Mouse (Mus musculus) stomach, postnatal 0 days (tissue): ENCODE data around the gene Zfp110.

Experiments
- CTCF ChIP-seq: IDR thresholded peaks from 2 replicates; pipeline ENCODE4 v1.5.1; 2016; ENCODE audit warnings: antibody characterized with exemption, low read depth, mild to moderate bottlenecking, moderate library complexity
- EP300 ChIP-seq: optimal IDR thresholded peaks from 2 replicates; pipeline ENCODE3; 2016; ENCODE audit warnings: antibody characterized with exemption

DNA sequence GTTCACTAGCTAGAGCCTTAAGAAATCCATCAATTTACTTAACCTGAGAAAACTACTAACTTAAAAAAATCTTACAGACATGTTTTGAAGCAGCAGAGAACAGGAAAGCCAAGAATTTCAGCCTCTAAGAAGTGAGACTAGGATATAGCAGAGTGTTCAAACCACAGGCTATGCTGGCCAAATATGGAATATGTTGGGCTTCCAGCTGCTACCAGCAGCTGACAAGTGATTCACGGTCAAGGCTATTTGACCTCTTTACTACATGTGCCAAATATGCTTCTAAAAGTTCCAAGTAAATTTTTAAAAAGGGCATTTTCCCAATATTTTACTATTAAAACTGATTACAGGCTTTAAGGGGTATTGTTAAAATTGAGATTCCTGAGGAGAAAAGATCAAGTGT, 35.0 kb upstream of the Zfp110 start:
- TF ChIP-seq CTCF = no peak
- no peak for TF ChIP-seq EP300
